Mouse (Mus musculus): ENCODE data around the gene Gng7.
A peak's percentile ranks its signal among the peaks of the same experiment; 100 is the strongest.

Gene Gng7

GRCm38 (mm10) chr10:81025639-81026275 is 11.0 kb upstream of the Gng7 start, which contains the start of gene Diras1:
Diras1 (minus strand) TSS chr10:81025662.
- no peak for DNase-seq

GRCm38 (mm10) chr10:81025047-81025621 is 10.4 kb upstream of the Gng7 start:
- no peak for DNase-seq

GRCm38 (mm10) chr10:81024346-81024937 is 9.7 kb upstream of the Gng7 start:
- no peak for DNase-seq

GRCm38 (mm10) chr10:81022744-81023143 is 8.0 kb upstream of the Gng7 start:
- DNase-seq = no peak

GRCm38 (mm10) chr10:81021547-81022110 is 6.9 kb upstream of the Gng7 start:
- peak; percentile 52 for DNase-seq

- DNase-seq = no peak
Observed at GRCm38 (mm10) chr10:81020207-81020606, 5.5 kb upstream of the Gng7 start.

- no peak for DNase-seq
Observed at GRCm38 (mm10) chr10:81019687-81020086, 4.9 kb upstream of the Gng7 start.

- DNase-seq = no peak
Observed at GRCm38 (mm10) chr10:81018326-81018725, 3.6 kb upstream of the Gng7 start.

GRCm38 (mm10) chr10:81016645-81017044 is 1.9 kb upstream of the Gng7 start:
- no peak for DNase-seq

- DNase-seq = no peak
Observed at GRCm38 (mm10) chr10:81015666-81016065, 921 bp upstream of the Gng7 start.

GRCm38 (mm10) chr10:81010851-81011250 is 3.9 kb downstream of the Gng7 start:
- no peak for DNase-seq

GRCm38 (mm10) chr10:81007240-81007639 is 7.5 kb downstream of the Gng7 start:
- no peak for DNase-seq

- peak; percentile 53 for DNase-seq
Observed at GRCm38 (mm10) chr10:81006005-81006677, 8.6 kb downstream of the Gng7 start.

GRCm38 (mm10) chr10:81001161-81001560 is 13.6 kb downstream of the Gng7 start:
- peak; percentile 55 for DNase-seq

- no peak for DNase-seq
Observed at GRCm38 (mm10) chr10:81000197-81001062, 14.3 kb downstream of the Gng7 start.

- peak; percentile 83 for DNase-seq
Observed at GRCm38 (mm10) chr10:80999362-81000196, 15.2 kb downstream of the Gng7 start.

- DNase-seq = peak; percentile 66
Observed at GRCm38 (mm10) chr10:80998778-80999177, 16.0 kb downstream of the Gng7 start.

GRCm38 (mm10) chr10:80998021-80998420 is 16.7 kb downstream of the Gng7 start:
- no peak for DNase-seq

GRCm38 (mm10) chr10:80997332-80997731 is 17.4 kb downstream of the Gng7 start:
- DNase-seq = no peak

GRCm38 (mm10) chr10:80996501-80996900 is 18.2 kb downstream of the Gng7 start:
- DNase-seq = no peak

GRCm38 (mm10) chr10:80995091-80995632 is 19.6 kb downstream of the Gng7 start:
- DNase-seq = peak; percentile 81
